Mouse (Mus musculus) heart, embryonic 14.5 days (tissue): ENCODE results near the gene Cdkl4. TPM values are rescaled to one million over a fixed set of nuclear protein-coding genes. Genes with fewer than 3 reads are reported as not detected.

Source experiments
- ATAC-seq: fragments of 200-750 bp; cut with Nextera tagmentation; 2 replicates; pipeline ENCODE4 v1.8.0; 2017; ENCODE audit warnings: low read depth, moderate TSS enrichment; ENCODE audit not compliant: insufficient number of reproducible peaks, insufficient read depth, low FRiP score
- H3K27ac ChIP-seq, 2 experiments: fragments of 200-500 bp in 1 of 2; fragments of 300-500 bp in 1 of 2; sonication (generic) in 1 of 2; replicated peaks in 1 of 2; 2 replicates each; pipeline ENCODE4 v1.5.1; 2012 to 2014; ENCODE audit warnings: low read depth in 2 of 2, low read length in 2 of 2, control low read depth in 1 of 2, mild to moderate bottlenecking in 1 of 2, mixed read lengths in 1 of 2; ENCODE audit not compliant: control insufficient read depth in 1 of 2, insufficient read depth in 1 of 2
- H3K27me3 ChIP-seq: fragments of 300-500 bp; sonication (generic); 2 replicates; pipeline ENCODE4 v1.6.1; 2014; ENCODE audit warnings: mild to moderate bottlenecking, low read length, control low read depth; ENCODE audit not compliant: control insufficient read depth, insufficient read depth
- H3K36me3 ChIP-seq: fragments of 300-500 bp; sonication (generic); 2 replicates; pipeline ENCODE4 v1.6.1; 2014; ENCODE audit warnings: mild to moderate bottlenecking, control low read depth, low read length, mixed read lengths; ENCODE audit not compliant: control insufficient read depth, insufficient read depth
- H3K4me1 ChIP-seq, 2 experiments: fragments of 200-500 bp in 1 of 2; fragments of 300-500 bp in 1 of 2; sonication (generic) in 1 of 2; 2 replicates each; pipeline ENCODE4 v1.6.1; 2012 to 2014; ENCODE audit warnings: low read length in 2 of 2, control low read depth in 1 of 2, mixed read lengths in 1 of 2; ENCODE audit not compliant: control insufficient read depth in 2 of 2, insufficient read depth in 2 of 2
- H3K4me2 ChIP-seq: fragments of 300-500 bp; sonication (generic); 2 replicates; pipeline ENCODE4 v1.6.1; 2014; ENCODE audit warnings: mild to moderate bottlenecking, low read length
- H3K4me3 ChIP-seq, 2 experiments: fragments of 200-500 bp in 1 of 2; fragments of 300-500 bp in 1 of 2; sonication (generic) in 1 of 2; 2 replicates each; pipeline ENCODE4 v1.5.1; 2012 to 2014; ENCODE audit warnings: low read length in 2 of 2, mild to moderate bottlenecking in 2 of 2, control low read depth in 1 of 2, low read depth in 1 of 2, moderate library complexity in 1 of 2; ENCODE audit not compliant: control insufficient read depth in 1 of 2, insufficient read depth in 1 of 2
- H3K9ac ChIP-seq: fragments of 300-500 bp; sonication (generic); 2 replicates; pipeline ENCODE4 v1.6.1; 2014; ENCODE audit warnings: mild to moderate bottlenecking, low read length
- H3K9me3 ChIP-seq: fragments of 300-500 bp; sonication (generic); 2 replicates; pipeline ENCODE4 v1.6.1; 2016; ENCODE audit warnings: low read length, control low read depth; ENCODE audit not compliant: control insufficient read depth
- WGBS: fragments of 180-500 bp; shearing (Covaris S2); extraction: QIAGEN DNeasy Blood & Tissue Kit; methylation state at CpG from one replicate; pipeline ENCODE4 v1.1.7; 2014; 5-methylcytosine and 5-hydroxymethylcytosine counted together
- polyA plus RNA-seq: library from polyadenylated mRNA; unstranded; fragments of >200 nt; fragmentation: Nextera tagmentation; extraction: Ambion mirVana; gene quantifications from 2 replicates; pipeline ENCODE4 v1.2.1, GENCODE M21; 2014

Cdkl4 gene
- polyA plus RNA-seq, 1 experiment from 2014 or later: not detected

- no peak overlapping the region for H3K27ac ChIP-seq
- 3% methylated on average over 35 of the region's 35 CpGs for WGBS
- no peaks in the 10 kb centered on the region for H3K27me3 ChIP-seq
- peak; percentile 81 for ATAC-seq
- H3K4me2 ChIP-seq: peak overlapping the region; percentile 84
- H3K4me1 ChIP-seq: no peaks in the 10 kb centered on the region; a peak in 1 of 4 replicates
- H3K4me3 ChIP-seq: peak overlapping the region; percentile 56 to 73
- no peaks in the 10 kb centered on the region for H3K9me3 ChIP-seq
- H3K9ac ChIP-seq: peak overlapping the region; percentile 66
- H3K36me3 ChIP-seq: no peaks in the 10 kb centered on the region
Observed at GRCm38 (mm10) chr17:80553318-80554270, 24.0 kb downstream of the Cdkl4 start.

GRCm38 (mm10) chr17:80552653-80553052, 25.0 kb downstream of the Cdkl4 start:
- no peak for ATAC-seq
- 78% methylated on average over 4 of the region's 4 CpGs for WGBS
- Histone ChIP-seq H3K27me3 (no peaks in the 10 kb centered on the region), H3K4me3 (no peak overlapping the region; a peak in 1 of 4 replicates), H3K27ac (no peak overlapping the region), H3K36me3 (no peaks in the 10 kb centered on the region), H3K4me1 (no peaks in the 10 kb centered on the region; a peak in 1 of 4 replicates), H3K9ac (no peak overlapping the region), H3K4me2 (peak overlapping the region; percentile 84; the same call in 1 of the 2 replicates), H3K9me3 (no peaks in the 10 kb centered on the region)

DNA sequence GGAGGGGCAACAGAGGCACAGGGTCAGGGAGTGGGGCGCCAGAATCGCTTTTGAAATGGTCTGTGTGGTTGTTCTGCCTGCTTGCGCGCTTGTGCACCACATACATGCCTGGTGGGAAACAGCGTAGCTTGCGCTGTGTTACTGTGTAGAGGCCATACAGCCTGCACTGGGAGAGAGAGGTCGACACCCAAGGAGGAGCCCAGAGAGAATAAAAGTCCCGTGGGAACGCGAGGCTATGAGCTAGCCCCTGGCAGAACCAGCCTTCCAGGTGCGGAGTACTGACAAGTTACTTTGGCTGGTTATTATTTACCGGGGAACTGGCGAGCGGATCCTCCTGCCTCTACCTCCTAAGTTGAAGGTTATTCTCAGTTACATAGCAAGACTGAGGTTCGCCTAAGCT, 26.6 kb downstream of the Cdkl4 start:
- Histone ChIP-seq H3K27me3 (no peaks in the 10 kb centered on the region), H3K4me3 (no peak overlapping the region), H3K9me3 (no peaks in the 10 kb centered on the region), H3K9ac (no peak overlapping the region), H3K27ac (no peak overlapping the region), H3K36me3 (no peaks in the 10 kb centered on the region), H3K4me2 (no peak overlapping the region), H3K4me1 (no peaks in the 10 kb centered on the region; a peak in 1 of 4 replicates)
- ATAC-seq: no peak
- WGBS: 74% methylated on average over 15 of the region's 15 CpGs

- Histone ChIP-seq H3K9me3 (no peaks in the 10 kb centered on the region), H3K9ac (no peak overlapping the region), H3K36me3 (no peaks in the 10 kb centered on the region), H3K4me2 (no peak overlapping the region), H3K4me3 (no peak overlapping the region), H3K4me1 (no peaks in the 10 kb centered on the region), H3K27me3 (no peaks in the 10 kb centered on the region), H3K27ac (no peak overlapping the region)
- 75% methylated on average over 2 of the region's 2 CpGs for WGBS
- no peak for ATAC-seq
Observed at GRCm38 (mm10) chr17:80546846-80547245, 30.8 kb downstream of the Cdkl4 start.

DNA sequence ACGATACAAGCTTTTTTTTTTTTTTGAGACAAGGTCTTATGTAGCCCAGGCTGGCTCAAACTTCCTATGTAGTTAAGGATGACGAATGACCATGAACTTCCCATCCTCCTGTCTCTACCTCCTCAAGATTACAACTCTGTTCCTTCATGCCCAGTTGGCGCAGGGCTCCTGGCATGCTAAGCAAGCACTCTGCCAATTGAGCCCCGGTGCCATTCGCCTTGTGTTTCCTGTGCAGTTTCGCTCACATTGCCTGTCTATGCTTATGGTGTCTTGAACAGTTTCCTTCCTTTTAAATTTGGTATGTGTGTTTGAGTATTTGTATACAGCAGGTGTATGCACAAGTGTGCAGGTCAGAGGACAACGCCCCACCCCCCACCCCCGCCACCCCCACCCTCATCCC, 31.4 kb downstream of the Cdkl4 start:
- H3K4me2 ChIP-seq: no peak overlapping the region
- WGBS: 87% methylated on average over 8 of the region's 8 CpGs
- no peak overlapping the region for H3K9ac ChIP-seq
- no peaks in the 10 kb centered on the region for H3K9me3 ChIP-seq
- H3K27me3 ChIP-seq: no peaks in the 10 kb centered on the region
- H3K36me3 ChIP-seq: no peaks in the 10 kb centered on the region
- no peak for ATAC-seq
- no peak overlapping the region for H3K27ac ChIP-seq
- no peaks in the 10 kb centered on the region for H3K4me1 ChIP-seq
- H3K4me3 ChIP-seq: no peak overlapping the region

GRCm38 (mm10) chr17:80543646-80544045, 34.0 kb downstream of the Cdkl4 start:
- no peak for ATAC-seq
- 81% methylated on average over 20 of the region's 20 CpGs for WGBS

GRCm38 (mm10) chr17:80537136-80537535, 40.5 kb downstream of the Cdkl4 start:
- no peak for ATAC-seq
- H3K27me3 ChIP-seq: no peaks in the 10 kb centered on the region
- H3K9me3 ChIP-seq: no peaks in the 10 kb centered on the region
- H3K27ac ChIP-seq: no peak overlapping the region
- H3K4me2 ChIP-seq: no peak overlapping the region
- H3K4me3 ChIP-seq: no peak overlapping the region
- H3K9ac ChIP-seq: no peak overlapping the region
- no peaks in the 10 kb centered on the region for H3K4me1 ChIP-seq
- WGBS: 55% methylated on average over 6 of the region's 6 CpGs
- no peaks in the 10 kb centered on the region for H3K36me3 ChIP-seq

More at GRCm38 (mm10) chr17:80543646-80544045, 34.0 kb downstream of the Cdkl4 start:
- H3K9me3 ChIP-seq: no peaks in the 10 kb centered on the region
- no peak overlapping the region for H3K9ac ChIP-seq
- H3K27ac ChIP-seq: no peak overlapping the region
- H3K4me1 ChIP-seq: no peaks in the 10 kb centered on the region
- no peaks in the 10 kb centered on the region for H3K27me3 ChIP-seq
- H3K4me2 ChIP-seq: no peak overlapping the region
- no peak overlapping the region for H3K4me3 ChIP-seq
- H3K36me3 ChIP-seq: no peaks in the 10 kb centered on the region
